Mouse (Mus musculus) C2C12 (cell line): Measurements from ENCODE around the gene Sept10. TPM values are rescaled to one million over a fixed set of nuclear protein-coding genes. Genes with fewer than 3 reads are reported as not detected.
A peak's percentile ranks its signal among the peaks of the same experiment; 100 is the strongest.

Source experiments
- H3K27me3 ChIP-seq: one replicate; pipeline ENCODE4 v1.6.1; 2011; ENCODE audit not compliant: control insufficient read depth, insufficient read depth, insufficient read length
- H3K36me3 ChIP-seq: one replicate; pipeline ENCODE4 v1.6.1; 2011; ENCODE audit not compliant: control insufficient read depth, insufficient read depth
- H3K4me3 ChIP-seq: one replicate; pipeline ENCODE4 v1.5.1; 2011; ENCODE audit warnings: mild to moderate bottlenecking, control low read depth; ENCODE audit not compliant: poor library complexity, insufficient read depth, severe bottlenecking
- H3K79me2 ChIP-seq: one replicate; pipeline ENCODE4 v1.6.1; 2011; ENCODE audit not compliant: control insufficient read depth, insufficient read depth
- H3K79me3 ChIP-seq: one replicate; pipeline ENCODE4 v1.6.1; 2011; ENCODE audit warnings: low read depth, control low read depth
- H3ac ChIP-seq: one replicate; pipeline ENCODE3; 2011; ENCODE audit warnings: low read depth; ENCODE audit not compliant: control insufficient read depth, insufficient read length
- CEBPB ChIP-seq: IDR thresholded peaks from one replicate; pipeline ENCODE4 v1.6.1; 2011; ENCODE audit warnings: low read depth, mild to moderate bottlenecking, control low read depth, moderate library complexity
- CTCF ChIP-seq: IDR thresholded peaks from one replicate; pipeline ENCODE4 v1.5.1; 2011; ENCODE audit not compliant: control insufficient read depth, insufficient read depth, insufficient read length
- FOSL1 ChIP-seq: IDR thresholded peaks from one replicate; pipeline ENCODE4 v1.8.0; 2011; ENCODE audit warnings: mild to moderate bottlenecking, low read length; ENCODE audit not compliant: poor library complexity, insufficient read depth, severe bottlenecking
- MAX ChIP-seq: IDR thresholded peaks from one replicate; pipeline ENCODE4 v1.6.1; 2011; ENCODE audit warnings: mild to moderate bottlenecking, control low read depth
- MYOD1 ChIP-seq: IDR thresholded peaks from one replicate; pipeline ENCODE4 v1.6.1; 2011; ENCODE audit warnings: low read depth; ENCODE audit not compliant: control insufficient read depth, insufficient read length
- MYOG ChIP-seq: IDR thresholded peaks from one replicate; pipeline ENCODE4 v1.6.1; 2011; ENCODE audit not compliant: control insufficient read depth, insufficient read length; ENCODE audit errors: extremely low read depth
- USF1 ChIP-seq: IDR thresholded peaks from one replicate; pipeline ENCODE4 v1.6.1; 2011; ENCODE audit warnings: low read depth, mild to moderate bottlenecking, control low read depth, moderate library complexity
- polyA plus RNA-seq: library from polyadenylated mRNA; unstranded; fragments of >200 nt; fragmentation: generic; extraction: Trizol; gene quantifications from one replicate; pipeline ENCODE4 v1.2.1, GENCODE M21; 2012; ENCODE audit warnings: missing spikeins

Sept10 gene
- polyA plus RNA-seq, 1 experiment, result 12.0 TPM

DNA sequence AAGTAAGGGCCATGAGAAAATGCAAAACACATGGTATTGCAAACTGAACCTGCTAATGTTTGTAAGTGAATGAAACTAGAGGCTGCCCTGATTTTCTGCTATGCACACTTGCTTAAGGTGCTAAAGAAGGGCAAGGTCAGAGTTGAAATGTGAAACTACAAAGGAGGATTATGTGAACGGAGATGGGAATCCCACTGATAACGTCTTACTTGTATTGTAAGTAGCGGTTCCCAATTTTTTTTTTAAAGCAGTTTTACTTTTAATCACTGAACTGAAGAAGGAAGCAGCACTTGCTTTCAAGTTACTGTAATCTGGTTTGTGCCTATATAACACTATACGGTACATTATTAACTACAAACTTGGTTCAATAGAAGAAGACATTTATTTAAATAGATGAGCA is 2.2 kb upstream of the Sept10 start:
- H3K79me3 ChIP-seq, result peaks cover 27% of the 10 kb centered on the region
- H3K27me3 ChIP-seq, result no peaks in the 10 kb centered on the region
- no peak overlapping the region for H3ac ChIP-seq
- peaks cover 8% of the 10 kb centered on the region for H3K36me3 ChIP-seq
- no peak for TF ChIP-seq MAX
- no peak for TF ChIP-seq MYOG
- no peak for TF ChIP-seq MYOD1
- no peak for TF ChIP-seq FOSL1
- no peak for TF ChIP-seq CEBPB
- TF ChIP-seq USF1, result no peak
- no peak for TF ChIP-seq CTCF
- H3K4me3 ChIP-seq, result no peak overlapping the region
- H3K79me2 ChIP-seq, result peaks cover 65% of the 10 kb centered on the region

DNA sequence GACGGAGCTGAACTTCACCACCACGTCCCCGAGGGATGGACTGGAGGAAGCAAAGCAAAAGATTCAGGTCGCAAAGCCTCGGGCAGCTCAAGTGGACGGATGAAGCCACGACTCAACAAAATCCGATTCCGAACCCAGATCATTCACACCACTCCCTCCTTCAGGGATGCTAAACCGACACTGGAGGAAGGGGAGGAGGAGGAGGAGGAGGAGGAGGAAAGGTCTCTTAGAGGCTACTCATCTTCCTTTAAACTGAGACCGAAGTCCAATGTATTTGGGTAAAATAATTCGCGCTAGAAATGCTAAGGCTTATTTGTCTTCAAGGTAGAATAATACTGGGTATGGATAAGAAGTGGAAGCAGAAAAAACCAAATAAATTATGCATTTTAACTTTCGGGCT is 1.7 kb upstream of the Sept10 start:
- Histone ChIP-seq H3K27me3 (no peaks in the 10 kb centered on the region), H3K4me3 (peak overlapping the region; percentile 75), H3K79me2 (peaks cover 70% of the 10 kb centered on the region), H3K79me3 (peaks cover 30% of the 10 kb centered on the region), H3ac (peak overlapping the region; percentile 84), H3K36me3 (peaks cover 8% of the 10 kb centered on the region)
- TF ChIP-seq CTCF (no peak), MYOD1 (no peak), CEBPB (no peak), FOSL1 (no peak), MYOG (no peak), MAX (no peak)

DNA sequence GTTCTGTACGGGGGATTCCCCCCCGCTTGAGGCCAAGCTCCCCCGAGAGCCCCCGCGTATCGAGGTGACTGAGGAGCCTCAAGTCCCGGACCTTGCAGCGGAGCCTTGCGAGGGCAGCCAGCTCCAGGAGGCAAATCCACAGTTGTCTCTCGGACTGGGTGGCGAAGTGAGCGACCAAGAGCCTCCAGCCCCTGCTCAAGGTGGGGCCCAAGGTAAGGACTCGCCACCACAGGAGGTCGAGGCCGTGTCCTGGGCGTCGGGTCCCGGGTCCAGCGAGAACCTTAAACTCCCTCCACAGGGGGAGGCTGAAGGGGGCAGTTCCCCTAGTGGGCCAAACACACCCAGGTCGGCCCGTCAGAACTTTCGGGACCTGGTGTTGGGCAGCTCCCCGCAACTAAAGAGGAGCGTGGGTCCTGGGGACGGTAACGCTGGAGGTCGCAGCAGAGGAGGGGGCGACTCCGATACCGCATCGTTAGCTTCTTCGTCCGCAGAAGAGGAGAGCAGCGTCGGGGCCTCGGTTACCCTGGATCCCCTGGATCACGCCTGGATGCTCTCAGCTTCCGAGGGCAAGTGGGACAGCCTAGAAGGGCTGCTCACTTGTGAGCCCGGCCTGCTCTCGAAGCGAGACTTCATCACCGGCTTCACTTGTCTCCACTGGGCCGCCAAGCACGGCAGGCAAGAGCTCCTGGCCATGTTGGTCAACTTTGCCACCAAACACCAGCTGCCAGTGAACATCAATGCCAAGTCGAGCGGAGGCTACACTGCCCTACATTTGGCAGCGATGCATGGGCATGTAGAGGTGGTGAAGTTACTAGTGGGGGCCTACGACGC is 839 bp upstream of the Sept10 start:
- peaks cover 32% of the 10 kb centered on the region for H3K79me3 ChIP-seq
- peaks cover 8% of the 10 kb centered on the region for H3K36me3 ChIP-seq
- peak overlapping the region; percentile 75 for H3K4me3 ChIP-seq
- peak overlapping the region; percentile 84 for H3ac ChIP-seq
- TF ChIP-seq MYOD1, result peak; percentile 75
- TF ChIP-seq CTCF, result no peak
- H3K27me3 ChIP-seq, result no peaks in the 10 kb centered on the region
- peaks cover 79% of the 10 kb centered on the region for H3K79me2 ChIP-seq

DNA sequence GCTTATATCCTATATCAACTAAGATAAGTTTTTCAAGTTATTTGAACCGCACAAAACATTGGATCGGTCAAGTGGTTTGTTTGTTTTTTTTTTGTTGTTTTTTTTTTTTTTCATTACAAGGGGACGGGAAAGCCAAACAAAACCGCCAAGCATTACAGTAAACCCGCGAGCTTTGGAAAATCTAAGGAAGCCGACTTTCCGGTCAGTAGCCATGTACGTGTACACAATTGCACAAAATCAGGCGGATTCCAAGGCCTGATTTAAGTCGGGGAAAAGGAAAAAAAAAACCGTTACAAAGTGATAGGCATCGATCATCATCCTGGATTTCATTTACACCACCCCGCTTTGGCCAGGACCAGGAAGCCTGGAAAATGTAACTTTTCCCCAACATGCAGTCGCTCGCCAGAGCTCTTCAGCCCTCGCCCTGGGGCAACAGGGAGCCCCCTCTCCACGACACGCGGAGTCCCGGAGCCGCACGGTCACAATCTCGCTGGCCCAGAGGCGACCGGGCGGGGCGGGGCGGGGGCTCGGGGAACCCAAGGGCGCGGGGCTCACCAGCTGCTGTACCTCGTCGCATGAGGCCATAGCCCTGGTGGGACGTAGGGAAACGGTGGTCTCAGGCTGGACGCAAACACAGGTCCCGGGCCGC is 699 bp downstream of the Sept10 start:
- Histone ChIP-seq H3K79me2 (peaks cover 92% of the 10 kb centered on the region), H3K79me3 (peaks cover 32% of the 10 kb centered on the region), H3K4me3 (peak overlapping the region; percentile 75), H3K27me3 (no peaks in the 10 kb centered on the region), H3K36me3 (peaks cover 8% of the 10 kb centered on the region), H3ac (peak overlapping the region; percentile 72)
- TF ChIP-seq MYOD1 (no peak), MAX (peak; percentile 37), CTCF (no peak)

DNA sequence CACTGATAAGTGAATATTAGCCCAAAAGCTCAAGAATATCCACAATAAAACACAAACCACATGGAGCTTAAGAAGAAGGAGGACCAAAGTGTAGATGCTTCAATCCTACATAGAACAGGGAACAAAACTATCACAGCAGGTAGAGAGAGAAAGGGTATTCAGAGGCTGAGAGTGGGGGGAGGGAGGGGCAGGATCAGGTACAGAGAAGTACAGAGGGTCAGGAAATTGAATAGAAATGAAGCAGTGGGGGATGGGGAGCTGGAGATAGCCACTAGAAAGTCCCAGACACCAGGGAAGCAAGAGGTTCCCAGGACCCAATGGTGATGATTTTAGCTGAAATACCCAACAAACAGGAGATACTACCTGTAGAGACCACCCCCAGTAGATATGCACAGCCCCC is 21.6 kb downstream of the Sept10 start:
- Histone ChIP-seq H3K79me2 (peaks cover 40% of the 10 kb centered on the region), H3K36me3 (no peaks in the 10 kb centered on the region), H3ac (no peak overlapping the region), H3K27me3 (no peaks in the 10 kb centered on the region), H3K4me3 (no peak overlapping the region), H3K79me3 (peaks cover 7% of the 10 kb centered on the region)
- no peak for TF ChIP-seq CTCF
- TF ChIP-seq FOSL1, result no peak
- no peak for TF ChIP-seq MYOG
- TF ChIP-seq CEBPB, result no peak
- TF ChIP-seq MAX, result no peak
- no peak for TF ChIP-seq MYOD1
- TF ChIP-seq USF1, result no peak

DNA sequence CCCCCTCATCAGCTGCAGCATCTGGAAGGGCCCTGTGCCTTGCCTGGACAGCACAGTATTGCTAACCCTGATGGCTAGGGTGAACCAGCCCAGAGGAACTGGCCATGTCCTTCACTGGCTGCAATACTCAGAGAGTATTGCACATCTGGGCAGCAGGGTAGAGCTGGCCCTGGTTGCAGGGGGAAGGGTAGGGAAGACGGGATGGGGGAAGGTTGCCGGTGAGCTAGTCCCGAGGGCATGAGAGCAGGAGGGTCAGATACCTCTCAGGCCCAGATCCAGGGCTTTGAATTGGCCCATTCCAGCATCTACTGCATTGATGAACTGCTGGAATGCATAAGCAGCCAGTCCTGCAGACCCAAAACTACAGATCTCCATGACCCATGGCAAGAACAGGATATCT is 24.9 kb downstream of the Sept10 start:
- Histone ChIP-seq H3K36me3 (no peaks in the 10 kb centered on the region), H3K4me3 (no peak overlapping the region), H3K79me3 (peaks cover 7% of the 10 kb centered on the region), H3K27me3 (no peaks in the 10 kb centered on the region), H3K79me2 (peaks cover 35% of the 10 kb centered on the region), H3ac (no peak overlapping the region)
- TF ChIP-seq CTCF, result no peak
- TF ChIP-seq CEBPB, result no peak
- no peak for TF ChIP-seq MYOD1
- TF ChIP-seq USF1, result no peak
- TF ChIP-seq MAX, result no peak
- no peak for TF ChIP-seq FOSL1
- TF ChIP-seq MYOG, result no peak
